Mouse (Mus musculus): ENCODE measurements around the gene 1700025B11Rik. TPM values are rescaled to one million over a fixed set of nuclear protein-coding genes. Genes with fewer than 3 reads are reported as not detected.

1700025B11Rik gene
- polyA plus RNA-seq, 1 experiment from 2014 or later, result not detected

Other genes starting within 250 kb of the 1700025B11Rik start
- gene Apol7a, start 162.8 kb downstream of the 1700025B11Rik start, polyA plus RNA-seq (2014; fragmentation: Nextera tagmentation; extraction: Ambion mirVana), result not detected in 2 replicates
- not detected in 2 replicates for gene Apol9a, start 150.8 kb downstream of the 1700025B11Rik start, polyA plus RNA-seq (2014; fragmentation: Nextera tagmentation; extraction: Ambion mirVana)
- gene Apol7b, start 114.4 kb downstream of the 1700025B11Rik start, polyA plus RNA-seq (2014; fragmentation: Nextera tagmentation; extraction: Ambion mirVana), result not detected in 2 replicates
- not detected in 2 replicates for gene Apol10a, start 84.8 kb downstream of the 1700025B11Rik start, polyA plus RNA-seq (2014; fragmentation: Nextera tagmentation; extraction: Ambion mirVana)
- not detected in 2 replicates for gene Apol11a, start 53.6 kb downstream of the 1700025B11Rik start, polyA plus RNA-seq (2014; fragmentation: Nextera tagmentation; extraction: Ambion mirVana)
- gene Apol7c, start 28.6 kb downstream of the 1700025B11Rik start, polyA plus RNA-seq (2014; fragmentation: Nextera tagmentation; extraction: Ambion mirVana), result not detected in 2 replicates
- 0.09 TPM in 1 of 2 replicates, not detected in the other for gene Apol10b, start 34.2 kb upstream of the 1700025B11Rik start, polyA plus RNA-seq (2014; fragmentation: Nextera tagmentation; extraction: Ambion mirVana)
- not detected in 2 replicates for gene Gm36245, start 37.4 kb upstream of the 1700025B11Rik start, polyA plus RNA-seq (2014; fragmentation: Nextera tagmentation; extraction: Ambion mirVana)
- not detected in 2 replicates for gene Apol11b, start 81.4 kb upstream of the 1700025B11Rik start, polyA plus RNA-seq (2014; fragmentation: Nextera tagmentation; extraction: Ambion mirVana)
- not detected in 2 replicates for gene Apol7e, start 137.0 kb upstream of the 1700025B11Rik start, polyA plus RNA-seq (2014; fragmentation: Nextera tagmentation; extraction: Ambion mirVana)
- not detected in 2 replicates for gene Apol9b, start 167.1 kb upstream of the 1700025B11Rik start, polyA plus RNA-seq (2014; fragmentation: Nextera tagmentation; extraction: Ambion mirVana)
- gene Apol8, start 195.1 kb upstream of the 1700025B11Rik start, polyA plus RNA-seq (2014; fragmentation: Nextera tagmentation; extraction: Ambion mirVana), result 0.06 TPM in 1 of 2 replicates, not detected in the other

All from forebrain, embryonic 14.5 days (tissue).